18 mouse cellular contexts compared by ENCODE assay signal in genomic region chr3:57515044-57515443, GRCm38 (mm10).
"Had no signal": no experiment of that assay in that cellular context is flagged by ENCODE, and none has a peak within 500 bp of the region (broad histone marks: within the 10 kb centered on the region; RNA-seq: fewer than 3 reads in every experiment).

No protein-coding gene starts in this region.

- H3K9me3 ChIP-seq: intestine, embryonic 15.5 days; limb, embryonic 13.5 days; liver, embryonic 15.5 days; midbrain, embryonic 15.5 days; neural tube, embryonic 12.5 days had no signal

- H3K9ac ChIP-seq: intestine, embryonic 15.5 days; limb, embryonic 13.5 days; liver, embryonic 15.5 days; lung, embryonic 14.5 days; midbrain, embryonic 15.5 days; neural tube, embryonic 12.5 days had no signal

- H3K4me2 ChIP-seq: intestine, embryonic 15.5 days; limb, embryonic 13.5 days; liver, embryonic 15.5 days; lung, embryonic 14.5 days; midbrain, embryonic 11.5 days; midbrain, embryonic 15.5 days; neural tube, embryonic 12.5 days had no signal

- ATAC-seq: intestine, embryonic 15.5 days; midbrain, embryonic 15.5 days had no signal

- H3K4me3 ChIP-seq: intestine, embryonic 15.5 days; limb, embryonic 13.5 days; liver, embryonic 15.5 days; megakaryocyte, embryonic 14.5 days; midbrain, embryonic 15.5 days; neural tube, embryonic 12.5 days had no signal

- H3K27me3 ChIP-seq: intestine, embryonic 15.5 days; limb, embryonic 13.5 days; liver, embryonic 15.5 days; megakaryocyte, embryonic 14.5 days; midbrain, embryonic 15.5 days; neural tube, embryonic 12.5 days had no signal

- H3K4me1 ChIP-seq: liver, embryonic 15.5 days; megakaryocyte, embryonic 14.5 days; midbrain, embryonic 15.5 days; neural tube, embryonic 12.5 days had no signal

- DNase-seq: kidney, adult 2 months; kidney, postnatal 25 days; layer of hippocampus, adult 9-11 months; left cerebral cortex, postnatal 4 days; lung, embryonic 14.5 days; retina, postnatal 1 day; right cerebral cortex, postnatal 4 days; spleen, adult 18-20 months; thymus, adult 18-20 months; thymus, postnatal 14 days had no signal

- H3K36me3 ChIP-seq: intestine, embryonic 15.5 days; limb, embryonic 13.5 days; liver, embryonic 15.5 days; midbrain, embryonic 15.5 days; neural tube, embryonic 12.5 days had no signal

- H3K27ac ChIP-seq: intestine, embryonic 15.5 days; limb, embryonic 13.5 days; liver, embryonic 15.5 days; macrophage; midbrain, embryonic 15.5 days; neural tube, embryonic 12.5 days had no signal
